12 mouse cellular contexts compared by ENCODE assay signal in the genomic region with DNA sequence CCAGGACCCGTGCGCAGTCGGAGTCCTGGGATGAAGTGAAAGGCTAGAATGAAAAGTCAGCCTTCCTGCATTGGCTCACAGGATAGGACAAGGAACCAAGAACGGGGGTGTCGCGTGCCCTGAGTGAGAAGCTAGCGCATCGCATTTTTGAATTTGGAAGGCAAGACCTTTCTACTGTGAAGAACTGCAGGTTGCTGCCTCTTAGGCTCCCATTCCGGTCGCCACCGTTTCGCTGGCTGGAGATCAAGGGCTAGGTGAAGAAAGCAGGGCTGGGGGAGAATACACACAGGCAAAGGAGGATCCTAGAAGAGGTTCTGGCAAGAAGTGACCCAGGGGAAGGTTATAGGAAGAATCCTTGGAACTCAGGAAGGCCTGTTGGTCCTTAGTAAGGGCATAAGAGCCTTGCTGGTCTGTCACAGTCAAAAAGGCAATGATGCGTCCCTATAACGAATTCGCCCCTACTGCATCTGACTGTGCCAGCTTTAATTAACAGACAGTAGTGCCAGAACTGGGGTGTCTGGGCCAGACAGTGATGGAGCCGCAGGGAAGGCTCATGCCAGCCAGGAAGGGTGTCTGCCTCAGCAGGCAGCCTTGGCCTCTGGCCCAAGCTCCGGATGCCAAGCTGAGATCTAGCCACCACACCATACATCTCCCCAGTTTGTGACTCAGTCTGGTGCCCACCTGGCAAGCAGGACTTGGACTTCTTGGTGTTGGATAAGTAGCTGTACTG. TPM values are rescaled to one million over a fixed set of nuclear protein-coding genes. Genes with fewer than 3 reads are reported as not detected.
DNase-seq lines count a peak whose midpoint lies in the region; ATAC-seq lines count a peak whose summit lies in the region.
"Had no signal": no experiment of that assay in that cellular context is flagged by ENCODE, and none has a peak within 500 bp of the region (broad histone marks: within the 10 kb centered on the region; RNA-seq: fewer than 3 reads in every experiment).

No protein-coding gene starts in this region.

- H3K9ac ChIP-seq in kidney, embryonic 16.5 days (replicated peaks; ENCODE audit: low read length) = no peak overlapping the region
- peak overlapping the region; percentile 53 for H3K9ac ChIP-seq in forebrain, embryonic 16.5 days (replicated peaks; ENCODE audit: low read depth, low read length)
- H3K9ac ChIP-seq in midbrain, embryonic 12.5 days (replicated peaks) = no peak overlapping the region

- no peak for ATAC-seq in kidney, embryonic 16.5 days (ENCODE audit: low FRiP score, low TSS enrichment)
- ATAC-seq in forebrain, embryonic 16.5 days = peak; percentile 71
- ATAC-seq in midbrain, embryonic 12.5 days (ENCODE audit: low FRiP score, low read depth) = no peak

- peaks cover 9% of the 10 kb centered on the region; the same call in 1 of the 2 replicates for H3K4me1 ChIP-seq in kidney, embryonic 16.5 days (ENCODE audit: insufficient read depth, low read length)
- peaks cover 34% of the 10 kb centered on the region for H3K4me1 ChIP-seq in forebrain, embryonic 16.5 days (replicated peaks; ENCODE audit: control insufficient read depth, insufficient read depth, low read length)
- peaks cover 9% of the 10 kb centered on the region; the same call in 1 of the 2 replicates for H3K4me1 ChIP-seq in midbrain, embryonic 12.5 days

- H3K36me3 ChIP-seq in kidney, embryonic 16.5 days (ENCODE audit: insufficient read depth, low read length) = no peaks in the 10 kb centered on the region
- H3K36me3 ChIP-seq in forebrain, embryonic 16.5 days (ENCODE audit: control insufficient read depth, insufficient read depth) = no peaks in the 10 kb centered on the region
- H3K36me3 ChIP-seq in midbrain, embryonic 12.5 days = no peaks in the 10 kb centered on the region

- H3K27me3 ChIP-seq in kidney, embryonic 16.5 days (ENCODE audit: insufficient read depth, low read length) = peaks cover 81% of the 10 kb centered on the region
- peaks cover 52% of the 10 kb centered on the region for H3K27me3 ChIP-seq in forebrain, embryonic 16.5 days (replicated peaks; ENCODE audit: control insufficient read depth, insufficient read depth, low read length)
- peaks cover 93% of the 10 kb centered on the region for H3K27me3 ChIP-seq in midbrain, embryonic 12.5 days

- no peak overlapping the region for H3K4me3 ChIP-seq in kidney, embryonic 16.5 days (ENCODE audit: low read length)
- H3K4me3 ChIP-seq in forebrain, embryonic 16.5 days (replicated peaks; ENCODE audit: low read length) = peak overlapping the region; percentile 42
- peak overlapping the region; percentile 25 for H3K4me3 ChIP-seq in midbrain, embryonic 12.5 days

- no peaks in the 10 kb centered on the region for H3K9me3 ChIP-seq in kidney, embryonic 16.5 days (ENCODE audit: low read length)
- H3K9me3 ChIP-seq in forebrain, embryonic 16.5 days (ENCODE audit: control insufficient read depth, low read length) = no peaks in the 10 kb centered on the region
- H3K9me3 ChIP-seq in midbrain, embryonic 12.5 days = no peaks in the 10 kb centered on the region

- H3K27ac ChIP-seq in kidney, embryonic 16.5 days (ENCODE audit: low read length) = no peak overlapping the region
- H3K27ac ChIP-seq in forebrain, embryonic 16.5 days (ENCODE audit: low read length) = no peak overlapping the region
- no peak overlapping the region for H3K27ac ChIP-seq in midbrain, embryonic 12.5 days (replicated peaks)
- H3K27ac ChIP-seq: macrophage had no signal

- 25% methylated on average over 17 of the region's 17 CpGs for WGBS in kidney, embryonic 16.5 days
- 13% methylated on average over 17 of the region's 17 CpGs for WGBS in forebrain, embryonic 16.5 days
- WGBS in midbrain, embryonic 12.5 days = 27% methylated on average over 17 of the region's 17 CpGs

- peak overlapping the region; percentile 50; the same call in 1 of the 2 replicates for H3K4me2 ChIP-seq in kidney, embryonic 16.5 days (replicated peaks; ENCODE audit: low read depth, low read length)
- H3K4me2 ChIP-seq in forebrain, embryonic 16.5 days (ENCODE audit: low read length) = peak overlapping the region; percentile 68
- peak overlapping the region; percentile 48 for H3K4me2 ChIP-seq in midbrain, embryonic 12.5 days (replicated peaks)

- DNase-seq in kidney, postnatal 14 days = no peak
- peak; percentile 24 to 26 for DNase-seq in cerebellum, postnatal 36 days
- DNase-seq in thymus, postnatal 10 days (ENCODE audit: low spot score in 2 of 2) = no peak
- DNase-seq in layer of hippocampus, adult 11-12 months (ENCODE audit: low spot score) = no peak
- no peak for DNase-seq in spleen, adult 12 weeks (ENCODE audit: low spot score)
- DNase-seq: adrenal gland, postnatal 25 days; heart, postnatal 10 days; layer of hippocampus, postnatal 36 days had no signal

RNA-seq across cellular contexts. Expression of a gene that starts 13.4 kb away (rescaled TPM):
- 0.05 and 0.07 TPM in 2 replicates for polyA plus RNA-seq in kidney, embryonic 16.5 days (2015; fragmentation: Nextera tagmentation; extraction: Ambion mirVana)
- 0.36 and 1.0 TPM in 2 replicates for polyA plus RNA-seq in forebrain, embryonic 16.5 days (2015; fragmentation: Nextera tagmentation; extraction: Ambion mirVana)
- 0.21 and 0.24 TPM in 2 replicates for polyA plus RNA-seq in midbrain, embryonic 12.5 days (2016; fragmentation: Nextera tagmentation; extraction: Ambion mirVana)
- polyA plus RNA-seq: macrophage had no signal

RNA-seq across cellular contexts. Expression of a gene that starts 33.1 kb away (rescaled TPM):
- 317 and 349 TPM in 2 replicates for polyA plus RNA-seq in kidney, embryonic 16.5 days (2015; fragmentation: Nextera tagmentation; extraction: Ambion mirVana)
- polyA plus RNA-seq in forebrain, embryonic 16.5 days (2015; fragmentation: Nextera tagmentation; extraction: Ambion mirVana) = 124 and 142 TPM in 2 replicates
- polyA plus RNA-seq in midbrain, embryonic 12.5 days (2016; fragmentation: Nextera tagmentation; extraction: Ambion mirVana) = 177 and 184 TPM in 2 replicates

RNA-seq across cellular contexts. Expression of a gene that starts 41.5 kb away (rescaled TPM):
- polyA plus RNA-seq in kidney, embryonic 16.5 days (2015; fragmentation: Nextera tagmentation; extraction: Ambion mirVana) = 81.9 and 82.7 TPM in 2 replicates
- polyA plus RNA-seq in forebrain, embryonic 16.5 days (2015; fragmentation: Nextera tagmentation; extraction: Ambion mirVana) = 77.9 and 78.6 TPM in 2 replicates
- polyA plus RNA-seq in midbrain, embryonic 12.5 days (2016; fragmentation: Nextera tagmentation; extraction: Ambion mirVana) = 77.9 and 83.9 TPM in 2 replicates

RNA-seq across cellular contexts. Expression of a gene that starts 55.4 kb away (rescaled TPM):
- polyA plus RNA-seq in kidney, embryonic 16.5 days (2015; fragmentation: Nextera tagmentation; extraction: Ambion mirVana) = 39.4 and 43.7 TPM in 2 replicates
- polyA plus RNA-seq in forebrain, embryonic 16.5 days (2015; fragmentation: Nextera tagmentation; extraction: Ambion mirVana) = 45.4 and 49.5 TPM in 2 replicates
- 54.1 and 55.5 TPM in 2 replicates for polyA plus RNA-seq in midbrain, embryonic 12.5 days (2016; fragmentation: Nextera tagmentation; extraction: Ambion mirVana)

Comparison
In these comparisons a context has a peak if more than half of its experiments do, and no peak if none do; other contexts are left out.
1. DNase-seq: peak in cerebellum, postnatal 36 days (2 of 2); none in kidney, postnatal 14 days (single experiment), thymus, postnatal 10 days (0 of 2), layer of hippocampus, adult 11-12 months (single experiment) and spleen, adult 12 weeks (single experiment).
2. Peak in every context shown above with its lines, with median percentiles within 50 percentile points of each other: H3K4me2 ChIP-seq.